Mouse (Mus musculus): ENCODE results near the gene Atp8b2. TPM values are rescaled to one million over a fixed set of nuclear protein-coding genes. Genes with fewer than 3 reads are reported as not detected.

Atp8b2 gene
- total and polyA plus RNA-seq, 3 experiments, result 33.2 to 44.4 (median 35.8) TPM

DNA sequence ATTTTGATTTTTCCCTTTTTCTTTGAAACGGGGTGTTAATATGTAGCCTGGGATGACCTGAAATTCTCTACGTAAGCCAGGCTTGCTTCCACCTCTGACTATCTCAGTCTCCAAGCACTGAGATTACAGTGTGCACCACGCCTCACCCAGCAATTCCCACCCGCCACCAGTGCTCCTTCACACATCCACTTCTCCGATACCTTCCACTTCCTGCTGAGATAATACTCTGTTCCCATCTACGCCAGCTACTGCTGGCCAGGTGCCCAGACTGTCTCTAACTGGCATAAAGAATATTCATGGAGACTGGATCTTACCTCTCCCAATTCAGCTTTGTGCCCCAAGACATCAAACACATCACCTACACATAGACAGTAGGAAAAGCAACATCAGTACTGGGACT is 14.7 kb downstream of the Atp8b2 start:
- no peak for DNase-seq (ENCODE audit: extremely low read depth)
- TF ChIP-seq GABPA (IDR thresholded peaks at IDR 0.05; ENCODE audit: insufficient replicate concordance, low read depth, low read length) (no peak), MAFK (IDR thresholded peaks at IDR 0.05; ENCODE audit: insufficient replicate concordance, low read length) (no peak), ZC3H11A (IDR thresholded peaks at IDR 0.05; ENCODE audit: low read depth, low read length) (no peak), IRF4 (IDR thresholded peaks at IDR 0.05; ENCODE audit: low read depth, low read length) (no peak), MXI1 (IDR thresholded peaks at IDR 0.05; ENCODE audit: low read depth, low read length) (no peak), POLR2AphosphoS2 (IDR thresholded peaks at IDR 0.05; ENCODE audit: low read depth, low read length) (no peak), PAX5 (IDR thresholded peaks at IDR 0.05; ENCODE audit: low read length) (no peak), CTCF (conservative IDR thresholded peaks at IDR 0.05 in 1 of 2, IDR thresholded peaks at IDR 0.05 in 1 of 2; ENCODE audit: low read depth in 2 of 2, low read length in 2 of 2) (no peak), CHD1 (IDR thresholded peaks at IDR 0.05; ENCODE audit: low read depth, low read length) (no peak), JUND (conservative IDR thresholded peaks at IDR 0.05; ENCODE audit: low read depth, low read length) (no peak), EP300 (IDR thresholded peaks at IDR 0.05; ENCODE audit: low read length) (no peak), RAD21 (IDR thresholded peaks at IDR 0.05; ENCODE audit: low read depth, low read length) (no peak), ETS1 (conservative IDR thresholded peaks at IDR 0.05; ENCODE audit: low read depth, low read length) (no peak), JUN (IDR thresholded peaks at IDR 0.05; ENCODE audit: insufficient read depth, low read depth, low read length) (no peak), E2F4 (IDR thresholded peaks at IDR 0.05; ENCODE audit: insufficient replicate concordance, low read depth, low read length) (no peak), SIN3A (IDR thresholded peaks at IDR 0.05; ENCODE audit: low read length) (no peak), TCF12 (IDR thresholded peaks at IDR 0.05; ENCODE audit: low read depth, low read length) (no peak)
- in situ Hi-C loops (cut with MboI; ENCODE audit: low pct_ligation_motif_present, low pct_unique_long_range_greater_than_20kb, low sequenced_read_pairs) (no loop called here), dilution Hi-C loops (cut with MboI; ENCODE audit: extremely low pct_ligation_motif_present, extremely low pct_unique_long_range_greater_than_20kb, low sequenced_read_pairs) (no loop called here)
- Histone ChIP-seq H3K4me2 (ENCODE audit: insufficient read depth, low read depth, poor library complexity, severe bottlenecking) (no peak overlapping the region), H3K36me3 (replicated peaks in 1 of 2; ENCODE audit: control insufficient read depth in 1 of 2, insufficient read depth in 1 of 2, low read length in 1 of 2) (peaks cover 79 to 98% of the 10 kb centered on the region in 2 experiments), H3K4me3 (replicated peaks in 1 of 3; ENCODE audit: low read depth in 2 of 3, low read length in 2 of 3, poor library complexity in 1 of 3) (no peak overlapping the region), H3K79me2 (replicated peaks; ENCODE audit: control insufficient read depth, extremely low read depth, insufficient read depth, poor library complexity, severe bottlenecking) (no peaks in the 10 kb centered on the region), H3K27me3 (replicated peaks) (no peaks in the 10 kb centered on the region), H3K9ac (ENCODE audit: insufficient read depth, low read depth) (no peak overlapping the region), H3K4me1 (ENCODE audit: control insufficient read depth in 1 of 2, insufficient read depth in 2 of 2) (peaks cover 0 to 2% of the 10 kb centered on the region in 2 experiments; a peak in 1 of 4 replicates), H3K27ac (ENCODE audit: insufficient read depth, low read depth) (no peak overlapping the region), H3K9me3 (replicated peaks; ENCODE audit: low read length) (no peaks in the 10 kb centered on the region)

DNA sequence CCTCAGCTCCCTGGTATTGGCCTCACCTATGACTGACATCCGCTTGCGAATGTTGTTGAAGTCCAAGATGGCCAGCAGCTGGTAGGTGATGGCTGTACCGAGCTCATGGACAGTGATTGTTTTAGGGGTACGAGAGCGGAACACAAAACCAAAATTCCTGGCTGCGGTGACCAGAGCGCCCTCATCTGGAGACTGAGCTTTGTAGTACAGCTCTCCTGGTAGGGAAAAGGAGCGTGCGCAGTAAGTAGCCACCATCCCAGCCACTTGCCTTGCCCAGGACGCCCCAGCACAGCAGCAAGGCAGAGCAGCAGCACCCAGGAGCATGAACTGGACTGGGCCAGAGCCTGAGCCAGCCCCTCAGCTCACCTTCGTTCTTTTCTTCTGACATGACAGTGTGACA is 15.3 kb downstream of the Atp8b2 start:
- Histone ChIP-seq H3K4me2 (ENCODE audit: insufficient read depth, low read depth, poor library complexity, severe bottlenecking) (no peak overlapping the region), H3K36me3 (replicated peaks in 1 of 2; ENCODE audit: control insufficient read depth in 1 of 2, insufficient read depth in 1 of 2, low read length in 1 of 2) (peaks cover 85 to 98% of the 10 kb centered on the region in 2 experiments), H3K9me3 (replicated peaks; ENCODE audit: low read length) (no peaks in the 10 kb centered on the region), H3K4me1 (ENCODE audit: control insufficient read depth in 1 of 2, insufficient read depth in 2 of 2) (no peaks in the 10 kb centered on the region), H3K79me2 (replicated peaks; ENCODE audit: control insufficient read depth, extremely low read depth, insufficient read depth, poor library complexity, severe bottlenecking) (no peaks in the 10 kb centered on the region), H3K27ac (ENCODE audit: insufficient read depth, low read depth) (no peak overlapping the region), H3K9ac (ENCODE audit: insufficient read depth, low read depth) (no peak overlapping the region), H3K27me3 (replicated peaks) (no peaks in the 10 kb centered on the region), H3K4me3 (replicated peaks in 1 of 3; ENCODE audit: low read depth in 2 of 3, low read length in 2 of 3, poor library complexity in 1 of 3) (no peak overlapping the region)
- DNase-seq (ENCODE audit: extremely low read depth), result no peak
- in situ Hi-C loops (cut with MboI; ENCODE audit: low pct_ligation_motif_present, low pct_unique_long_range_greater_than_20kb, low sequenced_read_pairs) (no loop called here), dilution Hi-C loops (cut with MboI; ENCODE audit: extremely low pct_ligation_motif_present, extremely low pct_unique_long_range_greater_than_20kb, low sequenced_read_pairs) (no loop called here)
- TF ChIP-seq CTCF (conservative IDR thresholded peaks at IDR 0.05 in 1 of 2, IDR thresholded peaks at IDR 0.05 in 1 of 2; ENCODE audit: low read depth in 2 of 2, low read length in 2 of 2) (peak in 1 of 2 experiments; percentile 37; a peak in 2 of 4 replicates), TBP (conservative IDR thresholded peaks at IDR 0.05; ENCODE audit: low read depth, low read length) (no peak), SMC3 (IDR thresholded peaks at IDR 0.05; ENCODE audit: low read depth, low read length) (peak; percentile 41), CHD1 (IDR thresholded peaks at IDR 0.05; ENCODE audit: low read depth, low read length) (no peak), RAD21 (IDR thresholded peaks at IDR 0.05; ENCODE audit: low read depth, low read length) (peak; percentile 16)

Measured in CH12.LX (cell line).